Mouse (Mus musculus): ENCODE data around the gene AC124108.1.

- TF ChIP-seq GABPA (IDR thresholded peaks at IDR 0.05; ENCODE audit: insufficient replicate concordance, low read depth, low read length) (no peak), CTCF (conservative IDR thresholded peaks at IDR 0.05 in 1 of 2, IDR thresholded peaks at IDR 0.05 in 1 of 2; ENCODE audit: low read depth in 2 of 2, low read length in 2 of 2) (no peak), RCOR1 (conservative IDR thresholded peaks at IDR 0.05; ENCODE audit: low read depth, low read length) (no peak), MYC (IDR thresholded peaks at IDR 0.05; ENCODE audit: low read depth, low read length) (no peak), POLR2A (IDR thresholded peaks at IDR 0.05; ENCODE audit: low read depth, low read length) (no peak), MAX (IDR thresholded peaks at IDR 0.05; ENCODE audit: low read length) (no peak)
Observed at GRCm38 (mm10) chr1:132195681-132196080, 4.4 kb downstream of the AC124108.1 start.
